Mouse (Mus musculus) testis, postnatal 14 days (tissue): ENCODE measurements around the gene Zdhhc11.
A peak's percentile ranks its signal among the peaks of the same experiment; 100 is the strongest.
"Not testable (repeated sequence)": the region's sequence is repeated elsewhere in the genome, so short reads cannot be mapped to it uniquely, and the experiment has no call there.

Experiments used
- DNase-seq: peaks from one replicate; pipeline ENCODE4 v3.0.0; 2021; ENCODE audit warnings: low spot score

Zdhhc11 gene

GRCm38 (mm10) chr13:74006881-74007280 lies 43.2 kb downstream of the Zdhhc11 start:
- DNase-seq = not testable (repeated sequence)

- not testable (repeated sequence) for DNase-seq
These were observed 44.6 kb downstream of the Zdhhc11 start for GRCm38 (mm10) chr13:74008216-74008615.

- DNase-seq = peak; percentile 87
These were observed 45.5 kb downstream of the Zdhhc11 start, which contains the start of gene Tppp for GRCm38 (mm10) chr13:74008948-74009718. Gene Tppp, plus strand, starts transcription at chr13:74009407.

- DNase-seq = peak; percentile 49
These were observed 46.4 kb downstream of the Zdhhc11 start for GRCm38 (mm10) chr13:74009791-74010614.

GRCm38 (mm10) chr13:74010678-74011077 lies 47.0 kb downstream of the Zdhhc11 start:
- no peak for DNase-seq

- no peak for DNase-seq
These were observed 52.3 kb downstream of the Zdhhc11 start for GRCm38 (mm10) chr13:74015908-74016307.

GRCm38 (mm10) chr13:74017426-74017825 lies 53.8 kb downstream of the Zdhhc11 start:
- no peak for DNase-seq

- DNase-seq = not testable (repeated sequence)
These were observed 55.4 kb downstream of the Zdhhc11 start for GRCm38 (mm10) chr13:74019006-74019405.

- DNase-seq = no peak
These were observed 61.8 kb downstream of the Zdhhc11 start for GRCm38 (mm10) chr13:74025151-74026081.

GRCm38 (mm10) chr13:74026215-74026614 lies 62.6 kb downstream of the Zdhhc11 start:
- DNase-seq = no peak

GRCm38 (mm10) chr13:74028116-74028515 lies 64.5 kb downstream of the Zdhhc11 start:
- DNase-seq = no peak

GRCm38 (mm10) chr13:74029013-74029412 lies 65.4 kb downstream of the Zdhhc11 start:
- no peak for DNase-seq

- no peak for DNase-seq
These were observed 67.0 kb downstream of the Zdhhc11 start for GRCm38 (mm10) chr13:74030691-74031090.

GRCm38 (mm10) chr13:74031133-74031532 lies 67.5 kb downstream of the Zdhhc11 start:
- no peak for DNase-seq

GRCm38 (mm10) chr13:74034756-74035155 lies 71.1 kb downstream of the Zdhhc11 start:
- DNase-seq = no peak

GRCm38 (mm10) chr13:74035776-74036175 lies 72.1 kb downstream of the Zdhhc11 start:
- DNase-seq = no peak

- no peak for DNase-seq
These were observed 76.3 kb downstream of the Zdhhc11 start for GRCm38 (mm10) chr13:74039926-74040325.
